ENCODE assay signal across 29 mouse cellular contexts in the genomic region with DNA sequence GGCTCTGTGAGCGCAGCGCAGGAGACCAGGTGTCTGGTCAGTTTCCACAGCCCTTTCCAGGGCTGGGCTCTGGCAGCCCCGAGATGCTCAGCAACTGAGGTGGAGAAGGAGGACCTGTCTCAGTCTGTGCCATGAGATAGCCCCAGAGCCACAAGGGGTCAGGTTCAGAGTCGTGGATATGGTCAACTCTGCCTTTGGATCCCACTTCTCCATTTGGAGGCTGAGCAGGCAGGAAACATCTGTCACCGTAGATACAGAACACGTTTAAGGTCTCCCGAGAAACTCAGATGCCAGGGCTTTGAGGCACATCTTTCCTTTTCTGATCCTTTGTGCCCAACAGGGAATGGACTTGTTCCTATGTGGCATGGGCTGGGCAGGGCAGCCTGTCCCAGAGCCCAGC. TPM values are rescaled to one million over a fixed set of nuclear protein-coding genes. Genes with fewer than 3 reads are reported as not detected.
DNase-seq lines count a peak whose midpoint lies in the region; ATAC-seq and TF ChIP-seq lines count a peak whose summit lies in the region.
"Had no signal": no experiment of that assay in that cellular context is flagged by ENCODE, and none has a peak within 500 bp of the region (broad histone marks: within the 10 kb centered on the region; RNA-seq: fewer than 3 reads in every experiment).

No protein-coding gene starts in this region.

- no peak overlapping the region for H3K4me3 ChIP-seq in neural tube, embryonic 13.5 days
- H3K4me3 ChIP-seq in embryonic facial prominence, embryonic 14.5 days (ENCODE audit: low read depth, low read length): peak overlapping the region; percentile 20
- peak overlapping the region; percentile 26 for H3K4me3 ChIP-seq in limb, embryonic 14.5 days (replicated peaks; ENCODE audit: low read length)
- H3K4me3 ChIP-seq in kidney, embryonic 14.5 days (ENCODE audit: low read length): no peak overlapping the region
- H3K4me3 ChIP-seq: forebrain, embryonic 10.5 days; heart, adult 2 months; heart, embryonic 13.5 days; lung, embryonic 15.5 days; midbrain, embryonic 13.5 days; neural tube, embryonic 12.5 days had no signal

- 0 out of 2 replicates have a peak, but pooled peaks cover 5% of the 10 kb centered on the region for H3K4me1 ChIP-seq in neural tube, embryonic 13.5 days (replicated peaks)
- H3K4me1 ChIP-seq in embryonic facial prominence, embryonic 14.5 days (ENCODE audit: control insufficient read depth, insufficient read depth, low read length): no peaks in the 10 kb centered on the region
- peaks cover 23% of the 10 kb centered on the region for H3K4me1 ChIP-seq in limb, embryonic 14.5 days (ENCODE audit: control insufficient read depth, insufficient read depth, low read length)
- no peaks in the 10 kb centered on the region for H3K4me1 ChIP-seq in kidney, embryonic 14.5 days (ENCODE audit: control insufficient read depth, insufficient read depth, low read length)
- H3K4me1 ChIP-seq: lung, embryonic 15.5 days; midbrain, embryonic 13.5 days had no signal

- H3K4me2 ChIP-seq in neural tube, embryonic 13.5 days: no peak overlapping the region
- peak overlapping the region; percentile 32; the same call in 1 of the 2 replicates for H3K4me2 ChIP-seq in embryonic facial prominence, embryonic 14.5 days (ENCODE audit: low read depth, low read length)
- H3K4me2 ChIP-seq in limb, embryonic 14.5 days (replicated peaks; ENCODE audit: low read depth, low read length, severe bottlenecking): peak overlapping the region; percentile 32; the same call in 1 of the 2 replicates
- no peak overlapping the region for H3K4me2 ChIP-seq in kidney, embryonic 14.5 days (replicated peaks; ENCODE audit: low read depth, low read length)
- H3K4me2 ChIP-seq: heart, embryonic 13.5 days; hindbrain, embryonic 14.5 days; lung, embryonic 15.5 days; midbrain, embryonic 13.5 days; neural tube, embryonic 12.5 days had no signal

- 0 out of 2 replicates have a peak overlapping the region, but pooled peaks have one; percentile 3 for H3K9ac ChIP-seq in neural tube, embryonic 13.5 days
- H3K9ac ChIP-seq in embryonic facial prominence, embryonic 14.5 days (ENCODE audit: low read depth, low read length): peak overlapping the region; percentile 38; the same call in 1 of the 2 replicates
- H3K9ac ChIP-seq in limb, embryonic 14.5 days (ENCODE audit: low read depth, low read length, severe bottlenecking): no peak overlapping the region
- H3K9ac ChIP-seq in kidney, embryonic 14.5 days (ENCODE audit: low read depth, low read length): no peak overlapping the region
- H3K9ac ChIP-seq: heart, embryonic 13.5 days; hindbrain, embryonic 14.5 days; liver, embryonic 14.5 days; lung, embryonic 15.5 days; midbrain, embryonic 13.5 days; neural tube, embryonic 12.5 days had no signal

- no peak overlapping the region for H3K27ac ChIP-seq in neural tube, embryonic 13.5 days (replicated peaks)
- no peak overlapping the region for H3K27ac ChIP-seq in embryonic facial prominence, embryonic 14.5 days (replicated peaks; ENCODE audit: low read depth, low read length)
- H3K27ac ChIP-seq in limb, embryonic 14.5 days (replicated peaks; ENCODE audit: low read depth, low read length): no peak overlapping the region
- H3K27ac ChIP-seq in kidney, embryonic 14.5 days (ENCODE audit: low read depth, low read length): no peak overlapping the region
- H3K27ac ChIP-seq: forebrain, embryonic 10.5 days; heart, adult 2 months; heart, embryonic 13.5 days; hindbrain, embryonic 14.5 days; liver, embryonic 14.5 days; lung, embryonic 15.5 days; midbrain, embryonic 13.5 days; neural tube, embryonic 12.5 days had no signal

- no peak for ATAC-seq in neural tube, embryonic 13.5 days (ENCODE audit: low read depth)
- no peak for ATAC-seq in embryonic facial prominence, embryonic 14.5 days (ENCODE audit: low read depth)
- ATAC-seq in limb, embryonic 14.5 days (ENCODE audit: low FRiP score, low read depth): no peak
- no peak for ATAC-seq in kidney, embryonic 14.5 days (ENCODE audit: low FRiP score, low TSS enrichment)
- ATAC-seq: forebrain, embryonic 16.5 days; inflammation-experienced regulatory T-cells, adult 6 months; midbrain, embryonic 13.5 days had no signal

- H3K9me3 ChIP-seq in neural tube, embryonic 13.5 days: no peaks in the 10 kb centered on the region
- H3K9me3 ChIP-seq in embryonic facial prominence, embryonic 14.5 days (ENCODE audit: control insufficient read depth, low read length): no peaks in the 10 kb centered on the region
- H3K9me3 ChIP-seq in limb, embryonic 14.5 days (ENCODE audit: control insufficient read depth, low read length): no peaks in the 10 kb centered on the region
- no peaks in the 10 kb centered on the region for H3K9me3 ChIP-seq in kidney, embryonic 14.5 days (ENCODE audit: control insufficient read depth, low read length)
- H3K9me3 ChIP-seq: forebrain, embryonic 10.5 days; heart, embryonic 13.5 days; lung, embryonic 15.5 days; midbrain, embryonic 13.5 days; neural tube, embryonic 12.5 days had no signal

- no peak for DNase-seq in neural tube, embryonic 10.5 days (ENCODE audit: extremely low spot score, low spot score)
- DNase-seq in embryonic facial prominence, embryonic 14.5 days (ENCODE audit: low spot score): no peak
- DNase-seq in limb, embryonic 14.5 days (ENCODE audit: low spot score): no peak
- no peak for DNase-seq in frontal cortex, postnatal 25 days (ENCODE audit: low spot score in 2 of 2)
- DNase-seq in ovary, postnatal 10 days (ENCODE audit: low spot score): no peak
- DNase-seq: adrenal gland, postnatal 36 days; cerebellum, adult 11 months; cerebellum, postnatal 25 days; embryo, embryonic 11 days; gastrocnemius, postnatal 14 days; heart, adult 2 months; heart, postnatal 14 days; kidney, adult 2 months; kidney, postnatal 10 days; left cerebral cortex, postnatal 4 days; lung, postnatal 4 days had no signal

- WGBS in neural tube, embryonic 13.5 days: 76% methylated on average over 7 of the region's 7 CpGs
- 57% methylated on average over 5 of the region's 7 CpGs for WGBS in embryonic facial prominence, embryonic 14.5 days
- WGBS in limb, embryonic 14.5 days: 72% methylated on average over 7 of the region's 7 CpGs
- WGBS in kidney, embryonic 14.5 days: 76% methylated on average over 7 of the region's 7 CpGs

- peaks cover 20% of the 10 kb centered on the region; the same call in 1 of the 2 replicates for H3K27me3 ChIP-seq in neural tube, embryonic 13.5 days
- no peaks in the 10 kb centered on the region for H3K27me3 ChIP-seq in embryonic facial prominence, embryonic 14.5 days (replicated peaks; ENCODE audit: control insufficient read depth, insufficient read depth, low read length)
- H3K27me3 ChIP-seq in limb, embryonic 14.5 days (ENCODE audit: control insufficient read depth, insufficient read depth, low read length): no peaks in the 10 kb centered on the region
- no peaks in the 10 kb centered on the region for H3K27me3 ChIP-seq in kidney, embryonic 14.5 days (ENCODE audit: control insufficient read depth, insufficient read depth, low read length)

- no peak for TF ChIP-seq POLR2A in limb, embryonic 14.5 days (IDR thresholded peaks at IDR 0.05; ENCODE audit: borderline replicate concordance, extremely low read depth, insufficient read depth, insufficient read length)

- no peaks in the 10 kb centered on the region for H3K36me3 ChIP-seq in neural tube, embryonic 13.5 days
- H3K36me3 ChIP-seq in embryonic facial prominence, embryonic 14.5 days (ENCODE audit: control insufficient read depth, insufficient read depth, low read length): no peaks in the 10 kb centered on the region
- no peaks in the 10 kb centered on the region for H3K36me3 ChIP-seq in limb, embryonic 14.5 days (ENCODE audit: control insufficient read depth, insufficient read depth, low read length)
- no peaks in the 10 kb centered on the region for H3K36me3 ChIP-seq in kidney, embryonic 14.5 days (ENCODE audit: control insufficient read depth, insufficient read depth, low read length)
- H3K36me3 ChIP-seq: forebrain, embryonic 10.5 days; heart, embryonic 13.5 days; lung, embryonic 15.5 days; midbrain, embryonic 13.5 days; neural tube, embryonic 12.5 days had no signal

RNA-seq across cellular contexts. Expression of a gene that starts 0.6 kb away (rescaled TPM):
- polyA plus RNA-seq in neural tube, embryonic 13.5 days (2015; fragmentation: Nextera tagmentation; extraction: Ambion mirVana): 4.2 and 4.6 TPM in 2 replicates
- 51.7 and 129 TPM in 2 replicates for polyA plus RNA-seq in embryonic facial prominence, embryonic 14.5 days (2014; fragmentation: Nextera tagmentation; extraction: Ambion mirVana)
- polyA plus RNA-seq in limb, embryonic 14.5 days (2012; rRNA removed): 471 and 564 TPM in 2 replicates
- polyA plus RNA-seq in limb, embryonic 14.5 days (2014; fragmentation: Nextera tagmentation; extraction: Ambion mirVana): 87.5 and 113 TPM in 2 replicates
- polyA plus RNA-seq in kidney, embryonic 14.5 days (2014; fragmentation: Nextera tagmentation; extraction: Ambion mirVana): 0.41 and 0.44 TPM in 2 replicates
- polyA plus RNA-seq: C2C12; forebrain, embryonic 10.5 days; forebrain, embryonic 16.5 days; heart, embryonic 13.5 days; hindbrain, embryonic 14.5 days; inflammation-experienced regulatory T-cells, adult 6 months; midbrain, embryonic 13.5 days; testis, adult 2 months had no signal

RNA-seq across cellular contexts. Expression of a gene that starts 31.9 kb away (rescaled TPM):
- polyA plus RNA-seq in neural tube, embryonic 13.5 days (2015; fragmentation: Nextera tagmentation; extraction: Ambion mirVana): 31.6 and 31.7 TPM in 2 replicates
- polyA plus RNA-seq in embryonic facial prominence, embryonic 14.5 days (2014; fragmentation: Nextera tagmentation; extraction: Ambion mirVana): 74.2 and 76.1 TPM in 2 replicates
- 45.5 and 55.1 TPM in 2 replicates for polyA plus RNA-seq in limb, embryonic 14.5 days (2012; rRNA removed)
- polyA plus RNA-seq in limb, embryonic 14.5 days (2014; fragmentation: Nextera tagmentation; extraction: Ambion mirVana): 69.2 and 75.8 TPM in 2 replicates
- polyA plus RNA-seq in kidney, embryonic 14.5 days (2014; fragmentation: Nextera tagmentation; extraction: Ambion mirVana): 19.7 and 29.5 TPM in 2 replicates

Comparison
In these comparisons a context has a peak if more than half of its experiments do, and no peak if none do; other contexts are left out.
1. H3K4me2 ChIP-seq: peak in embryonic facial prominence, embryonic 14.5 days (single experiment) and limb, embryonic 14.5 days (single experiment); none in neural tube, embryonic 13.5 days (single experiment) and kidney, embryonic 14.5 days (single experiment).
2. H3K4me3 ChIP-seq: peak in embryonic facial prominence, embryonic 14.5 days (single experiment) and limb, embryonic 14.5 days (single experiment); none in neural tube, embryonic 13.5 days (single experiment) and kidney, embryonic 14.5 days (single experiment).
3. H3K9ac ChIP-seq: peak in neural tube, embryonic 13.5 days (single experiment) and embryonic facial prominence, embryonic 14.5 days (single experiment); none in limb, embryonic 14.5 days (single experiment) and kidney, embryonic 14.5 days (single experiment).